Mouse (Mus musculus): ENCODE data around the gene Hapln2. TPM values are rescaled to one million over a fixed set of nuclear protein-coding genes. Genes with fewer than 3 reads are reported as not detected.

The Hapln2 gene
- polyA plus RNA-seq, 1 experiment = not detected

- H3K4me3 ChIP-seq (replicated peaks) = peak overlapping the region; percentile 35
- peaks cover 97% of the 10 kb centered on the region for H3K27me3 ChIP-seq (replicated peaks)
- H3K36me3 ChIP-seq (replicated peaks; ENCODE audit: low read length) = no peaks in the 10 kb centered on the region
- peaks cover 38% of the 10 kb centered on the region for H3K4me1 ChIP-seq
- TF ChIP-seq FLI1 (IDR thresholded peaks at IDR 0.05; ENCODE audit: low read length) = no peak
- no peak for TF ChIP-seq GATA1 (IDR thresholded peaks at IDR 0.05; ENCODE audit: borderline replicate concordance, low read length)
- no peaks in the 10 kb centered on the region for H3K9me3 ChIP-seq
Measured at GRCm38 (mm10) chr3:87995331-87995730, 32.1 kb downstream of the Hapln2 start.

GRCm38 (mm10) chr3:87993436-87993835, 33.9 kb downstream of the Hapln2 start:
- H3K27me3 ChIP-seq (replicated peaks) = peaks cover 96% of the 10 kb centered on the region

GRCm38 (mm10) chr3:87989935-87990334, 37.4 kb downstream of the Hapln2 start:
- Histone ChIP-seq H3K27me3 (replicated peaks) (peaks cover 93% of the 10 kb centered on the region), H3K36me3 (replicated peaks; ENCODE audit: low read length) (no peaks in the 10 kb centered on the region), H3K4me3 (replicated peaks) (no peak overlapping the region)

More at GRCm38 (mm10) chr3:87993436-87993835, 33.9 kb downstream of the Hapln2 start:
- Histone ChIP-seq H3K36me3 (replicated peaks; ENCODE audit: low read length) (no peaks in the 10 kb centered on the region), H3K9me3 (no peaks in the 10 kb centered on the region), H3K4me3 (replicated peaks) (no peak overlapping the region), H3K4me1 (peaks cover 33% of the 10 kb centered on the region)
- TF ChIP-seq GATA1 (IDR thresholded peaks at IDR 0.05; ENCODE audit: borderline replicate concordance, low read length) = no peak
- no peak for TF ChIP-seq FLI1 (IDR thresholded peaks at IDR 0.05; ENCODE audit: low read length)

GRCm38 (mm10) chr3:87988068-87988467, 39.3 kb downstream of the Hapln2 start:
- Histone ChIP-seq H3K9me3 (no peaks in the 10 kb centered on the region), H3K36me3 (replicated peaks; ENCODE audit: low read length) (no peaks in the 10 kb centered on the region), H3K4me3 (replicated peaks) (peak overlapping the region; percentile 88), H3K4me1 (peaks cover 67% of the 10 kb centered on the region), H3K27me3 (replicated peaks) (peaks cover 91% of the 10 kb centered on the region)
- TF ChIP-seq GATA1 (IDR thresholded peaks at IDR 0.05; ENCODE audit: borderline replicate concordance, low read length) (no peak), FLI1 (IDR thresholded peaks at IDR 0.05; ENCODE audit: low read length) (no peak)

More at GRCm38 (mm10) chr3:87989935-87990334, 37.4 kb downstream of the Hapln2 start:
- Histone ChIP-seq H3K9me3 (no peaks in the 10 kb centered on the region), H3K4me1 (peaks cover 55% of the 10 kb centered on the region)
- TF ChIP-seq FLI1 (IDR thresholded peaks at IDR 0.05; ENCODE audit: low read length) = no peak
- TF ChIP-seq GATA1 (IDR thresholded peaks at IDR 0.05; ENCODE audit: borderline replicate concordance, low read length) = no peak

GRCm38 (mm10) chr3:87987633-87988032, 39.8 kb downstream of the Hapln2 start:
- Histone ChIP-seq H3K4me1 (peaks cover 70% of the 10 kb centered on the region), H3K36me3 (replicated peaks; ENCODE audit: low read length) (no peaks in the 10 kb centered on the region), H3K27me3 (replicated peaks) (peaks cover 91% of the 10 kb centered on the region), H3K9me3 (no peaks in the 10 kb centered on the region), H3K4me3 (replicated peaks) (peak overlapping the region; percentile 88)
- no peak for TF ChIP-seq FLI1 (IDR thresholded peaks at IDR 0.05; ENCODE audit: low read length)
- no peak for TF ChIP-seq GATA1 (IDR thresholded peaks at IDR 0.05; ENCODE audit: borderline replicate concordance, low read length)

GRCm38 (mm10) chr3:87986868-87987267, 40.5 kb downstream of the Hapln2 start:
- Histone ChIP-seq H3K36me3 (replicated peaks; ENCODE audit: low read length) (no peaks in the 10 kb centered on the region), H3K4me3 (replicated peaks) (peak overlapping the region; percentile 88), H3K27me3 (replicated peaks) (peaks cover 90% of the 10 kb centered on the region), H3K9me3 (no peaks in the 10 kb centered on the region), H3K4me1 (peaks cover 76% of the 10 kb centered on the region)
- TF ChIP-seq GATA1 (IDR thresholded peaks at IDR 0.05; ENCODE audit: borderline replicate concordance, low read length) = no peak
- no peak for TF ChIP-seq FLI1 (IDR thresholded peaks at IDR 0.05; ENCODE audit: low read length)

- TF ChIP-seq FLI1 (IDR thresholded peaks at IDR 0.05; ENCODE audit: low read length) = no peak
- TF ChIP-seq GATA1 (IDR thresholded peaks at IDR 0.05; ENCODE audit: borderline replicate concordance, low read length) = no peak
- Histone ChIP-seq H3K27me3 (replicated peaks) (peaks cover 90% of the 10 kb centered on the region), H3K4me1 (peaks cover 80% of the 10 kb centered on the region)
Measured at GRCm38 (mm10) chr3:87985505-87986320, 41.7 kb downstream of the Hapln2 start.

GRCm38 (mm10) chr3:87984094-87984493, 43.3 kb downstream of the Hapln2 start:
- no peak overlapping the region for H3K4me3 ChIP-seq (replicated peaks)
- no peaks in the 10 kb centered on the region for H3K9me3 ChIP-seq
- H3K36me3 ChIP-seq (replicated peaks; ENCODE audit: low read length) = no peaks in the 10 kb centered on the region
- H3K27me3 ChIP-seq (replicated peaks) = peaks cover 91% of the 10 kb centered on the region
- peaks cover 73% of the 10 kb centered on the region for H3K4me1 ChIP-seq
- TF ChIP-seq GATA1 (IDR thresholded peaks at IDR 0.05; ENCODE audit: borderline replicate concordance, low read length) (no peak), FLI1 (IDR thresholded peaks at IDR 0.05; ENCODE audit: low read length) (no peak)

More at GRCm38 (mm10) chr3:87985505-87986320, 41.7 kb downstream of the Hapln2 start:
- Histone ChIP-seq H3K36me3 (replicated peaks; ENCODE audit: low read length) (no peaks in the 10 kb centered on the region), H3K9me3 (no peaks in the 10 kb centered on the region), H3K4me3 (replicated peaks) (no peak overlapping the region)

GRCm38 (mm10) chr3:87983627-87984026, 43.8 kb downstream of the Hapln2 start:
- H3K27me3 ChIP-seq (replicated peaks) = peaks cover 91% of the 10 kb centered on the region
- peaks cover 68% of the 10 kb centered on the region for H3K4me1 ChIP-seq
- no peaks in the 10 kb centered on the region for H3K9me3 ChIP-seq
- no peaks in the 10 kb centered on the region for H3K36me3 ChIP-seq (replicated peaks; ENCODE audit: low read length)
- TF ChIP-seq FLI1 (IDR thresholded peaks at IDR 0.05; ENCODE audit: low read length) (no peak), GATA1 (IDR thresholded peaks at IDR 0.05; ENCODE audit: borderline replicate concordance, low read length) (no peak)
- H3K4me3 ChIP-seq (replicated peaks) = no peak overlapping the region
